Mouse (Mus musculus) ES-E14 (cell line): Measurements from ENCODE around the gene Mttp.

Source experiments
- CHD2 ChIP-seq: IDR thresholded peaks from 2 replicates; pipeline ENCODE4 v1.6.1; 2014; ENCODE audit warnings: mild to moderate bottlenecking, low read depth, low read length, inconsistent platforms
- ZC3H11A ChIP-seq: IDR thresholded peaks from 2 replicates; pipeline ENCODE4 v1.6.1; 2012; ENCODE audit warnings: low read depth, mild to moderate bottlenecking, inconsistent platforms, low read length, borderline replicate concordance

GRCm38 (mm10) chr3:138116871-138117270, 27.9 kb downstream of the Mttp start:
- TF ChIP-seq ZC3H11A (no peak), CHD2 (no peak)
